Mouse (Mus musculus) intestine, postnatal 0 days (tissue): ENCODE results near the gene Bglap. TPM values are rescaled to one million over a fixed set of nuclear protein-coding genes. Genes with fewer than 3 reads are reported as not detected.

Experiments
- ATAC-seq: fragments of 200-750 bp; cut with Nextera tagmentation; 2 replicates; pipeline ENCODE4 v1.8.0; 2017; ENCODE audit warnings: mild to moderate bottlenecking, moderate TSS enrichment, moderate library complexity
- H3K27ac ChIP-seq: fragments of 300-500 bp; sonication (generic); 2 replicates; pipeline ENCODE4 v1.5.1; 2014; ENCODE audit warnings: mild to moderate bottlenecking, low read depth, low read length, moderate library complexity
- H3K27me3 ChIP-seq: fragments of 300-500 bp; sonication (generic); replicated peaks from 2 replicates; pipeline ENCODE4 v1.6.1; 2014; ENCODE audit warnings: low read length, mixed read lengths; ENCODE audit not compliant: control insufficient read depth, insufficient read depth
- H3K36me3 ChIP-seq: fragments of 300-500 bp; sonication (generic); 2 replicates; pipeline ENCODE4 v1.6.1; 2014; ENCODE audit warnings: mild to moderate bottlenecking, moderate library complexity; ENCODE audit not compliant: control insufficient read depth, insufficient read depth
- H3K4me1 ChIP-seq: fragments of 300-500 bp; sonication (generic); replicated peaks from 2 replicates; pipeline ENCODE4 v1.6.1; 2014; ENCODE audit warnings: antibody characterized with exemption, low read length, mixed read lengths; ENCODE audit not compliant: control insufficient read depth, insufficient read depth
- H3K4me2 ChIP-seq: fragments of 300-500 bp; sonication (generic); replicated peaks from 2 replicates; pipeline ENCODE4 v1.6.1; 2014; ENCODE audit warnings: low read depth, mild to moderate bottlenecking, moderate library complexity
- H3K4me3 ChIP-seq: fragments of 300-500 bp; sonication (generic); 2 replicates; pipeline ENCODE4 v1.5.1; 2014; ENCODE audit warnings: low read depth, low read length
- H3K9ac ChIP-seq: fragments of 300-500 bp; sonication (generic); 2 replicates; pipeline ENCODE4 v1.6.1; 2014; ENCODE audit warnings: mild to moderate bottlenecking, low read depth, low read length
- H3K9me3 ChIP-seq: fragments of 300-500 bp; sonication (generic); 2 replicates; pipeline ENCODE4 v1.6.1; 2016; ENCODE audit warnings: mixed run types; ENCODE audit not compliant: control insufficient read depth
- CTCF ChIP-seq: sonication (generic); IDR thresholded peaks from 2 replicates; pipeline ENCODE4 v1.5.1; 2016; ENCODE audit warnings: low read depth, mild to moderate bottlenecking, control low read depth, antibody characterized with exemption, moderate library complexity
- WGBS: fragments of 180-500 bp; shearing (Covaris S2); extraction: QIAGEN DNeasy Blood & Tissue Kit; methylation state at CpG from one replicate; pipeline ENCODE4 v1.1.7; 2014; 5-methylcytosine and 5-hydroxymethylcytosine counted together
- polyA plus RNA-seq: library from polyadenylated mRNA; unstranded; fragments of >200 nt; fragmentation: Nextera tagmentation; extraction: Ambion mirVana; gene quantifications from 2 replicates; pipeline ENCODE4 v1.2.1, GENCODE M21; 2015

The Bglap gene
- polyA plus RNA-seq, 1 experiment from 2014 or later: not detected

GRCm38 (mm10) chr3:88364337-88364736 lies 19.9 kb downstream of the Bglap start, which contains the start of gene Paqr6:
Gene Paqr6 (plus strand): TSS chr3:88364584.
- Histone ChIP-seq H3K36me3 (peaks cover 33% of the 10 kb centered on the region), H3K9ac (no peak within 1 kb of the TSS), H3K9me3 (no peaks in the 10 kb centered on the region), H3K27me3 (peaks cover 21% of the 10 kb centered on the region), H3K27ac (no peak within 1 kb of the TSS), H3K4me3 (0 out of 2 replicates have a peak within 1 kb of the TSS, but pooled peaks have one; percentile 13), H3K4me2 (peak within 1 kb of the TSS; percentile 45), H3K4me1 (no peaks in the 10 kb centered on the region)
- 6% methylated on average over 16 of the region's 16 CpGs for WGBS
- no peak for ATAC-seq
- TF ChIP-seq CTCF: no peak

- Histone ChIP-seq H3K27me3 (peaks cover 21% of the 10 kb centered on the region), H3K4me1 (no peaks in the 10 kb centered on the region), H3K27ac (no peak overlapping the region), H3K36me3 (peaks cover 40% of the 10 kb centered on the region), H3K9ac (no peak overlapping the region), H3K9me3 (no peaks in the 10 kb centered on the region), H3K4me3 (no peak overlapping the region), H3K4me2 (no peak overlapping the region)
- 30% methylated on average over 4 of the region's 4 CpGs for WGBS
- TF ChIP-seq CTCF: no peak
- ATAC-seq: 0 out of 2 replicates have a peak, but pooled peaks have one; percentile 31
These were observed 20.6 kb downstream of the Bglap start for GRCm38 (mm10) chr3:88363700-88364099.

GRCm38 (mm10) chr3:88361612-88362313 lies 22.5 kb downstream of the Bglap start:
- peaks cover 59% of the 10 kb centered on the region for H3K36me3 ChIP-seq
- 90% methylated on average over 2 of the region's 2 CpGs for WGBS
- ATAC-seq: no peak

GRCm38 (mm10) chr3:88361096-88361495 lies 23.2 kb downstream of the Bglap start:
- Histone ChIP-seq H3K27me3 (peaks cover 19% of the 10 kb centered on the region), H3K4me3 (no peak overlapping the region), H3K4me2 (no peak overlapping the region), H3K27ac (no peak overlapping the region), H3K4me1 (no peaks in the 10 kb centered on the region), H3K9me3 (no peaks in the 10 kb centered on the region), H3K36me3 (peaks cover 66% of the 10 kb centered on the region), H3K9ac (no peak overlapping the region)
- no peak for TF ChIP-seq CTCF
- ATAC-seq: no peak
- 68% methylated on average over 6 of the region's 6 CpGs for WGBS

More at GRCm38 (mm10) chr3:88361612-88362313, 22.5 kb downstream of the Bglap start:
- Histone ChIP-seq H3K4me3 (no peak overlapping the region), H3K9ac (no peak overlapping the region), H3K9me3 (no peaks in the 10 kb centered on the region), H3K4me1 (no peaks in the 10 kb centered on the region), H3K27ac (no peak overlapping the region), H3K4me2 (no peak overlapping the region), H3K27me3 (peaks cover 21% of the 10 kb centered on the region)
- no peak for TF ChIP-seq CTCF

- peaks cover 11% of the 10 kb centered on the region; the same call in 1 of the 2 replicates for H3K27me3 ChIP-seq
- 72% methylated on average over 3 of the region's 3 CpGs for WGBS
- H3K36me3 ChIP-seq: peaks cover 77% of the 10 kb centered on the region
- ATAC-seq: no peak
- no peaks in the 10 kb centered on the region for H3K9me3 ChIP-seq
- no peak overlapping the region for H3K27ac ChIP-seq
- no peak overlapping the region for H3K9ac ChIP-seq
- no peak for TF ChIP-seq CTCF
- H3K4me1 ChIP-seq: no peaks in the 10 kb centered on the region
- H3K4me2 ChIP-seq: no peak overlapping the region
- no peak overlapping the region for H3K4me3 ChIP-seq
These were observed 24.3 kb downstream of the Bglap start for GRCm38 (mm10) chr3:88359989-88360388.

GRCm38 (mm10) chr3:88359584-88359983 lies 24.7 kb downstream of the Bglap start:
- WGBS: 79% methylated on average over 5 of the region's 5 CpGs
- Histone ChIP-seq H3K4me1 (no peaks in the 10 kb centered on the region), H3K27me3 (peaks cover 7% of the 10 kb centered on the region; the same call in 1 of the 2 replicates), H3K27ac (no peak overlapping the region), H3K4me2 (no peak overlapping the region), H3K9ac (no peak overlapping the region), H3K36me3 (peaks cover 81% of the 10 kb centered on the region), H3K4me3 (no peak overlapping the region), H3K9me3 (no peaks in the 10 kb centered on the region)
- TF ChIP-seq CTCF: no peak
- ATAC-seq: no peak
